Mouse (Mus musculus): ENCODE measurements at regions not wholly inside any gene's neighbourhood (a gene's known extent, or its start where the extent isn't known, plus 50 kb on each side); places are given as distances from the start of the nearest gene placed in this dataset.

- Histone ChIP-seq H3K4me1 (ENCODE audit: insufficient read depth, low read length) (no peaks in the 10 kb centered on the region), H3K9ac (replicated peaks; ENCODE audit: low read length, poor library complexity, severe bottlenecking) (no peak overlapping the region), H3K9me3 (ENCODE audit: low read length) (no peaks in the 10 kb centered on the region), H3K4me3 (ENCODE audit: low read depth, low read length) (no peak overlapping the region), H3K4me2 (ENCODE audit: low read depth, low read length, poor library complexity, severe bottlenecking) (no peak overlapping the region), H3K36me3 (ENCODE audit: insufficient read depth, low read length) (no peaks in the 10 kb centered on the region), H3K27ac (ENCODE audit: low read depth, low read length) (no peak overlapping the region), H3K27me3 (ENCODE audit: insufficient read depth, low read length) (no peaks in the 10 kb centered on the region)
- no peak for DNase-seq (ENCODE audit: low spot score)
- TF ChIP-seq CTCF (IDR thresholded peaks at IDR 0.05), result no peak
- 76% methylated on average over 5 of the region's 5 CpGs for WGBS
- no peak for ATAC-seq (ENCODE audit: low FRiP score)
Measured at GRCm38 (mm10) chrX:12341356-12341965, 181.3 kb upstream of the Bcor start.

- DNase-seq (ENCODE audit: low spot score) (no peak), ATAC-seq (ENCODE audit: low FRiP score) (no peak)
- H3K4me3 ChIP-seq (ENCODE audit: low read depth, low read length), result no peak overlapping the region
- no peak for TF ChIP-seq CTCF (IDR thresholded peaks at IDR 0.05)
- no peaks in the 10 kb centered on the region for H3K4me1 ChIP-seq (ENCODE audit: insufficient read depth, low read length)
- H3K27ac ChIP-seq (ENCODE audit: low read depth, low read length), result no peak overlapping the region
- H3K36me3 ChIP-seq (ENCODE audit: insufficient read depth, low read length), result no peaks in the 10 kb centered on the region
- no peak overlapping the region for H3K4me2 ChIP-seq (ENCODE audit: low read depth, low read length, poor library complexity, severe bottlenecking)
- no peaks in the 10 kb centered on the region for H3K9me3 ChIP-seq (ENCODE audit: low read length)
- 83% methylated on average over 12 of the region's 12 CpGs for WGBS
- no peak overlapping the region for H3K9ac ChIP-seq (replicated peaks; ENCODE audit: low read length, poor library complexity, severe bottlenecking)
- no peaks in the 10 kb centered on the region for H3K27me3 ChIP-seq (ENCODE audit: insufficient read depth, low read length)
Measured at GRCm38 (mm10) chrX:12344805-12345555, 184.8 kb upstream of the Bcor start.

- no peak overlapping the region for H3K27ac ChIP-seq (ENCODE audit: low read depth, low read length)
- no peaks in the 10 kb centered on the region for H3K9me3 ChIP-seq (ENCODE audit: low read length)
- DNase-seq (ENCODE audit: low spot score) (no peak), ATAC-seq (ENCODE audit: low FRiP score) (no peak)
- 75% methylated on average over 3 of the region's 3 CpGs for WGBS
- no peak for TF ChIP-seq CTCF (IDR thresholded peaks at IDR 0.05)
- H3K36me3 ChIP-seq (ENCODE audit: insufficient read depth, low read length), result no peaks in the 10 kb centered on the region
- H3K27me3 ChIP-seq (ENCODE audit: insufficient read depth, low read length), result no peaks in the 10 kb centered on the region
- no peak overlapping the region for H3K4me3 ChIP-seq (ENCODE audit: low read depth, low read length)
- H3K4me2 ChIP-seq (ENCODE audit: low read depth, low read length, poor library complexity, severe bottlenecking), result no peak overlapping the region
- no peak overlapping the region for H3K9ac ChIP-seq (replicated peaks; ENCODE audit: low read length, poor library complexity, severe bottlenecking)
- no peaks in the 10 kb centered on the region for H3K4me1 ChIP-seq (ENCODE audit: insufficient read depth, low read length)
Measured at GRCm38 (mm10) chrX:12346856-12347255, 186.7 kb upstream of the Bcor start.

- 58% methylated on average over 8 of the region's 8 CpGs for WGBS
- H3K4me1 ChIP-seq (ENCODE audit: insufficient read depth, low read length), result no peaks in the 10 kb centered on the region
- ATAC-seq (ENCODE audit: low FRiP score), result no peak
Measured at GRCm38 (mm10) chrX:12348117-12348516, 188.0 kb upstream of the Bcor start.

GRCm38 (mm10) chrX:12354875-12355274, 194.7 kb upstream of the Bcor start:
- H3K4me1 ChIP-seq (ENCODE audit: insufficient read depth, low read length), result no peaks in the 10 kb centered on the region
- DNase-seq (ENCODE audit: low spot score), result no peak
- ATAC-seq (ENCODE audit: low FRiP score), result no peak
- H3K9me3 ChIP-seq (ENCODE audit: low read length), result no peaks in the 10 kb centered on the region
- H3K9ac ChIP-seq (replicated peaks; ENCODE audit: low read length, poor library complexity, severe bottlenecking), result no peak overlapping the region
- no peak overlapping the region for H3K4me2 ChIP-seq (ENCODE audit: low read depth, low read length, poor library complexity, severe bottlenecking)
- 98% methylated on average over 2 of the region's 2 CpGs for whole genome bisulfite sequencing
- H3K27me3 ChIP-seq (ENCODE audit: insufficient read depth, low read length), result no peaks in the 10 kb centered on the region
- no peak overlapping the region for H3K4me3 ChIP-seq (ENCODE audit: low read depth, low read length)
- H3K36me3 ChIP-seq (ENCODE audit: insufficient read depth, low read length), result no peaks in the 10 kb centered on the region
- TF ChIP-seq CTCF (IDR thresholded peaks at IDR 0.05), result no peak
- H3K27ac ChIP-seq (ENCODE audit: low read depth, low read length), result no peak overlapping the region

More at GRCm38 (mm10) chrX:12348117-12348516, 188.0 kb upstream of the Bcor start:
- TF ChIP-seq CTCF (IDR thresholded peaks at IDR 0.05), result peak; percentile 41
- H3K36me3 ChIP-seq (ENCODE audit: insufficient read depth, low read length), result no peaks in the 10 kb centered on the region
- H3K27ac ChIP-seq (ENCODE audit: low read depth, low read length), result no peak overlapping the region
- no peak overlapping the region for H3K9ac ChIP-seq (replicated peaks; ENCODE audit: low read length, poor library complexity, severe bottlenecking)
- H3K4me2 ChIP-seq (ENCODE audit: low read depth, low read length, poor library complexity, severe bottlenecking), result no peak overlapping the region
- no peaks in the 10 kb centered on the region for H3K27me3 ChIP-seq (ENCODE audit: insufficient read depth, low read length)
- DNase-seq (ENCODE audit: low spot score), result no peak
- no peaks in the 10 kb centered on the region for H3K9me3 ChIP-seq (ENCODE audit: low read length)
- H3K4me3 ChIP-seq (ENCODE audit: low read depth, low read length), result no peak overlapping the region

- Histone ChIP-seq H3K4me1 (ENCODE audit: insufficient read depth, low read length) (no peaks in the 10 kb centered on the region), H3K9ac (replicated peaks; ENCODE audit: low read length, poor library complexity, severe bottlenecking) (no peak overlapping the region), H3K4me3 (ENCODE audit: low read depth, low read length) (no peak overlapping the region), H3K9me3 (ENCODE audit: low read length) (no peaks in the 10 kb centered on the region), H3K27me3 (ENCODE audit: insufficient read depth, low read length) (no peaks in the 10 kb centered on the region), H3K36me3 (ENCODE audit: insufficient read depth, low read length) (no peaks in the 10 kb centered on the region), H3K27ac (ENCODE audit: low read depth, low read length) (no peak overlapping the region), H3K4me2 (ENCODE audit: low read depth, low read length, poor library complexity, severe bottlenecking) (no peak overlapping the region)
- WGBS, result 70% methylated on average over 1 of the region's 1 CpGs
- DNase-seq (ENCODE audit: low spot score), result no peak
- no peak for ATAC-seq (ENCODE audit: low FRiP score)
- TF ChIP-seq CTCF (IDR thresholded peaks at IDR 0.05), result no peak
Measured at GRCm38 (mm10) chrX:12358026-12358425, 197.9 kb upstream of the Bcor start.

All from midbrain, postnatal 0 days (tissue).